Mouse (Mus musculus) stomach, postnatal 0 days (tissue): Measurements from ENCODE around the gene Akt2. TPM values are rescaled to one million over a fixed set of nuclear protein-coding genes. Genes with fewer than 3 reads are reported as not detected.

Experiments
- ATAC-seq: fragments of 200-750 bp; cut with Nextera tagmentation; 2 replicates; pipeline ENCODE4 v1.8.0; 2017; ENCODE audit not compliant: low FRiP score, low TSS enrichment
- DNase-seq: peaks from one replicate; pipeline ENCODE4 v3.0.0-alpha.2; 2016; ENCODE audit warnings: low spot score
- H3K27ac ChIP-seq: fragments of 300-500 bp; sonication (generic); replicated peaks from 2 replicates; pipeline ENCODE4 v1.5.1; 2014; ENCODE audit warnings: mild to moderate bottlenecking, control low read depth
- H3K27me3 ChIP-seq: fragments of 300-500 bp; sonication (generic); 2 replicates; pipeline ENCODE4 v1.6.1; 2014; ENCODE audit warnings: low read length; ENCODE audit not compliant: control insufficient read depth, insufficient read depth
- H3K36me3 ChIP-seq: fragments of 300-500 bp; sonication (generic); 2 replicates; pipeline ENCODE4 v1.6.1; 2014; ENCODE audit warnings: low read length, mixed read lengths; ENCODE audit not compliant: control insufficient read depth, insufficient read depth
- H3K4me1 ChIP-seq: fragments of 300-500 bp; sonication (generic); replicated peaks from 2 replicates; pipeline ENCODE4 v1.6.1; 2014; ENCODE audit warnings: antibody characterized with exemption; ENCODE audit not compliant: control insufficient read depth, insufficient read depth
- H3K4me2 ChIP-seq: fragments of 300-500 bp; sonication (generic); replicated peaks from 2 replicates; pipeline ENCODE4 v1.6.1; 2014; ENCODE audit warnings: low read depth, mild to moderate bottlenecking, control low read depth, moderate library complexity
- H3K4me3 ChIP-seq: fragments of 300-500 bp; sonication (generic); 2 replicates; pipeline ENCODE4 v1.5.1; 2014; ENCODE audit warnings: low read depth, low read length, control low read depth
- H3K9ac ChIP-seq: fragments of 300-500 bp; sonication (generic); 2 replicates; pipeline ENCODE4 v1.6.1; 2014; ENCODE audit warnings: mild to moderate bottlenecking, low read length, control low read depth, mixed read lengths
- H3K9me3 ChIP-seq: fragments of 300-500 bp; sonication (generic); 2 replicates; pipeline ENCODE4 v1.6.1; 2016; ENCODE audit warnings: low read length; ENCODE audit not compliant: control insufficient read depth
- CTCF ChIP-seq: IDR thresholded peaks from 2 replicates; pipeline ENCODE4 v1.5.1; 2016; ENCODE audit warnings: antibody characterized with exemption, low read depth, mild to moderate bottlenecking, moderate library complexity
- EP300 ChIP-seq: optimal IDR thresholded peaks from 2 replicates; pipeline ENCODE3; 2016; ENCODE audit warnings: antibody characterized with exemption
- WGBS: fragments of 180-500 bp; shearing (Covaris S2); extraction: QIAGEN DNeasy Blood & Tissue Kit; methylation state at CpG from one replicate; pipeline ENCODE4 v1.1.7; 2014; 5-methylcytosine and 5-hydroxymethylcytosine counted together
- polyA plus RNA-seq: library from polyadenylated mRNA; unstranded; fragments of >200 nt; fragmentation: Nextera tagmentation; extraction: Ambion mirVana; gene quantifications from 2 replicates; pipeline ENCODE4 v1.2.1, GENCODE M21; 2015

Gene Akt2
- polyA plus RNA-seq, 1 experiment from 2014 or later: 42.6 TPM

DNA sequence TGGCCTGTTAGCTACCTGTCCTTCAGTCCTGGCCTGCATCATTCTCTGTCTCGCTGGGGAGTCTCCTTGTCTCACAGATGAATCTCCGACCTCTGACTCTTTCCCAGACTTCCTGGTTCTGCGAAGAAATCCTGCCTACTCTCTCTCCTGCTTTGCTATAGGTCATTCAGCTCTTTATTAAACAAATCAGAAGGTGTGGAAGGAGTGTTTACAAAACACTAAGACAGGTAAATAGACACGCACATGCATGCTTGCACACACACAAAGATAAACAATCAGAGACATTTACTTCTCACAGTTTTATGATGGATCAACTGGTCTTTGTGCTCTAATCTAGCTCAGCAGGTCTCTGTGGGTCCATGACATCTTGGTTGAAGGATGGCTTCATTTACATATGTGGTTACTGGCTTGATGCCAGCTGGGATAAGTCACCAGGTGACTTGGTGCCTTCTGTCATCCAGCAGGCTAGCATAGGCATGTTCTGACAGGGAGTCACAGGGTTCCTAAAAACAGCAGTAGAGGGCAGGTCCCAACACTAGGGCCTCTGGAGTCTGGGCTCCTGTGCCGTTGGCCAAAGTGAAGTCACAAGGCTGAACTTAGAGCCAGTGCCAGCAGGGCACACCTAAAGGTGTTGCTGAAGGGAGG is 21.6 kb upstream of the Akt2 start:
- no peak overlapping the region for H3K4me2 ChIP-seq
- ATAC-seq (peak; percentile 72; the same call in 1 of the 2 replicates), DNase-seq (no peak)
- no peaks in the 10 kb centered on the region for H3K4me1 ChIP-seq
- TF ChIP-seq EP300: peak; percentile 86
- 0 out of 2 replicates have a peak, but pooled peaks have one; percentile 3 for TF ChIP-seq CTCF
- H3K27ac ChIP-seq: 0 out of 2 replicates have a peak overlapping the region, but pooled peaks have one; percentile 24
- WGBS: 64% methylated on average over 5 of the region's 5 CpGs
- H3K9ac ChIP-seq: no peak overlapping the region
- H3K4me3 ChIP-seq: no peak overlapping the region
- H3K27me3 ChIP-seq: no peaks in the 10 kb centered on the region
- H3K9me3 ChIP-seq: no peaks in the 10 kb centered on the region
- peaks cover 24% of the 10 kb centered on the region for H3K36me3 ChIP-seq

GRCm38 (mm10) chr7:27572133-27572532 is 19.2 kb upstream of the Akt2 start:
- Histone ChIP-seq H3K27me3 (no peaks in the 10 kb centered on the region), H3K4me3 (no peak overlapping the region), H3K4me2 (no peak overlapping the region), H3K9me3 (no peaks in the 10 kb centered on the region), H3K36me3 (peaks cover 22% of the 10 kb centered on the region), H3K27ac (no peak overlapping the region), H3K9ac (no peak overlapping the region), H3K4me1 (no peaks in the 10 kb centered on the region)
- 74% methylated on average over 4 of the region's 4 CpGs for WGBS
- TF ChIP-seq CTCF (no peak), EP300 (no peak)
- DNase-seq (peak; percentile 51), ATAC-seq (peak; percentile 66)

DNA sequence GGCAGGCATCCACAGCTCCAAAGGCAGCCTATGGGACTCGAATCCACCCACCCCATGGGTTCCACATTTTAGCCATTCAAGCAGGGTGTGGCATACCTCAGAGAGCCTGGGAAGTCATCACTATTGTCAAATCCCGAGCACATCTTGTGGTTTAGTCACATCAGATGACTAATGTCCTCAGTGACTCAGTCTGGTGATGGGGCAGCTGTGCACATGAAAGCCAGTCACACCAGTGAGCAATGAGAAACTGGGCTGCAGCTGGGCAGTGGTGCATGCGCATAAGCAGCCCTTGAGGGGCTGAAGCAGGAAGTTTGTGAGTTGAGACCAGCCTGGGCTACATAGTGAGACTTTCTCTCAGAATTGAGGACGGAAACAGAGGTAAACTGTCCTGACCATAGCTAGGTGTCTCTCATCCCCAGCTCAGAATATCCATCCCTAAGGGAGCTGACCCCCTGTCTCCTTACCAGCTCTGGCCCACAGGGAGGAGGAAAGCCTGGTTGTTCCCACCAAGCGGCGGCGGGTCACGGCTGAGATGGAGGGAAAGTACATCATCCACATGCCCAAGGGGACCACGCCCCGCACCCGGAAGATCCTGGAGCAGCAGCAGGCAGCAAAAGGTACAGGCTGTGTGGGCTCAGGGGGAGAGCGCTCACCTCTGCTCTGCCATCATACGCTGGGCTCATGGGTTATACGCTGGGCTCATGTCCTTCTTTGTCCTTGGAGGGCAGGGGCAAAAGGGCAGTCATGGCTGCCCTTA is 17.1 kb upstream of the Akt2 start:
- no peaks in the 10 kb centered on the region for H3K9me3 ChIP-seq
- no peak for TF ChIP-seq EP300
- TF ChIP-seq CTCF: no peak
- no peak for DNase-seq
- no peaks in the 10 kb centered on the region for H3K4me1 ChIP-seq
- no peak overlapping the region for H3K9ac ChIP-seq
- H3K27ac ChIP-seq: no peak overlapping the region
- ATAC-seq: no peak
- peaks cover 20% of the 10 kb centered on the region for H3K36me3 ChIP-seq
- 85% methylated on average over 14 of the region's 14 CpGs for WGBS
- no peak overlapping the region for H3K4me2 ChIP-seq
- H3K4me3 ChIP-seq: no peak overlapping the region
- no peaks in the 10 kb centered on the region for H3K27me3 ChIP-seq

DNA sequence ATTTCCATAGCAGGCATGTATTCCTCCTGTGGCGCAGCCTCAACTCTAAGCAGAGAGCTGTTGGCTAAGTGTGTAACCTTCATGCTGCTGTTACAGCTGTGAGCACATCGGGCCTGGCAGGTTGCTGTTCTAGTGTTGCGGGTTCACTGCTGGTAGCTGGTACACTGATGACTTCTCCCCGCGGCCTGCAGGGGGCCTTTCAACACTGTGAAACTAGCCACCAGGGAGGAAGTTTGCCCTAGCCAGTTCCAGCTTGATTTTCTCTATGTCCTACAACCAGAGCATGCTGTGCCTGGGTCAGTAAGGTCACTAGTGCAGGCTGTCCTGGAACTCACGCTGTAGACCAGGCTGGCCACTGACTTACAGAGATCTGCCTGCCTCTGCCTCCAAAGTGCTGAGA is 14.4 kb upstream of the Akt2 start:
- peak; percentile 59 for DNase-seq
- H3K9ac ChIP-seq: no peak overlapping the region
- H3K36me3 ChIP-seq: peaks cover 31% of the 10 kb centered on the region
- 73% methylated on average over 6 of the region's 6 CpGs for WGBS
- ATAC-seq: peak; percentile 47; the same call in 1 of the 2 replicates
- H3K4me3 ChIP-seq: no peak overlapping the region
- no peak overlapping the region for H3K4me2 ChIP-seq
- no peak overlapping the region for H3K27ac ChIP-seq
- no peaks in the 10 kb centered on the region for H3K9me3 ChIP-seq
- TF ChIP-seq CTCF: peak; percentile 68
- TF ChIP-seq EP300: no peak
- no peaks in the 10 kb centered on the region for H3K4me1 ChIP-seq
- no peaks in the 10 kb centered on the region for H3K27me3 ChIP-seq

GRCm38 (mm10) chr7:27577589-27577988 is 13.8 kb upstream of the Akt2 start:
- Histone ChIP-seq H3K4me2 (no peak overlapping the region), H3K4me1 (no peaks in the 10 kb centered on the region), H3K9ac (no peak overlapping the region), H3K27ac (no peak overlapping the region), H3K27me3 (no peaks in the 10 kb centered on the region), H3K9me3 (no peaks in the 10 kb centered on the region), H3K4me3 (no peak overlapping the region), H3K36me3 (peaks cover 27% of the 10 kb centered on the region)
- TF ChIP-seq CTCF (no peak), EP300 (no peak)
- DNase-seq (no peak), ATAC-seq (no peak)
- WGBS: 83% methylated on average over 6 of the region's 6 CpGs

GRCm38 (mm10) chr7:27578465-27578864 is 12.9 kb upstream of the Akt2 start:
- Histone ChIP-seq H3K9me3 (no peaks in the 10 kb centered on the region), H3K4me2 (no peak overlapping the region), H3K27me3 (no peaks in the 10 kb centered on the region), H3K4me1 (no peaks in the 10 kb centered on the region), H3K36me3 (peaks cover 28% of the 10 kb centered on the region), H3K4me3 (no peak overlapping the region), H3K27ac (no peak overlapping the region), H3K9ac (no peak overlapping the region)
- WGBS: 79% methylated on average over 7 of the region's 7 CpGs
- TF ChIP-seq CTCF (no peak), EP300 (no peak)
- no peak for DNase-seq
- ATAC-seq: no peak
